Mouse (Mus musculus) stomach, embryonic 14.5 days (tissue): ENCODE data around the gene Evi5. TPM values are rescaled to one million over a fixed set of nuclear protein-coding genes. Genes with fewer than 3 reads are reported as not detected.

ENCODE experiments used
- ATAC-seq: fragments of 200-750 bp; cut with Nextera tagmentation; 2 replicates; pipeline ENCODE4 v1.8.0; 2017; ENCODE audit warnings: low read depth, moderate TSS enrichment; ENCODE audit not compliant: insufficient number of reproducible peaks, insufficient read depth, low FRiP score
- H3K27ac ChIP-seq: fragments of 300-500 bp; sonication (generic); 2 replicates; pipeline ENCODE4 v1.5.1; 2014; ENCODE audit warnings: mild to moderate bottlenecking, low read length, moderate library complexity, mixed read lengths
- H3K27me3 ChIP-seq: fragments of 300-500 bp; sonication (generic); 2 replicates; pipeline ENCODE4 v1.6.1; 2014; ENCODE audit warnings: low read length, control low read depth, mixed read lengths; ENCODE audit not compliant: control insufficient read depth, insufficient read depth
- H3K36me3 ChIP-seq: fragments of 300-500 bp; sonication (generic); 2 replicates; pipeline ENCODE4 v1.6.1; 2014; ENCODE audit warnings: mild to moderate bottlenecking, control low read depth, low read length, moderate library complexity, mixed read lengths; ENCODE audit not compliant: control insufficient read depth, insufficient read depth
- H3K4me1 ChIP-seq: fragments of 300-500 bp; sonication (generic); 2 replicates; pipeline ENCODE4 v1.6.1; 2014; ENCODE audit warnings: low read length, control low read depth, mixed read lengths; ENCODE audit not compliant: control insufficient read depth, insufficient read depth
- H3K4me2 ChIP-seq: fragments of 300-500 bp; sonication (generic); replicated peaks from 2 replicates; pipeline ENCODE4 v1.6.1; 2014; ENCODE audit warnings: low read depth, low read length, control low read depth
- H3K4me3 ChIP-seq: fragments of 300-500 bp; sonication (generic); 2 replicates; pipeline ENCODE4 v1.5.1; 2014; ENCODE audit warnings: low read depth, low read length, control low read depth
- H3K9ac ChIP-seq: fragments of 300-500 bp; sonication (generic); replicated peaks from 2 replicates; pipeline ENCODE4 v1.6.1; 2014; ENCODE audit warnings: low read depth, mild to moderate bottlenecking, control low read depth, low read length, moderate library complexity, mixed read lengths
- H3K9me3 ChIP-seq: fragments of 300-500 bp; sonication (generic); 2 replicates; pipeline ENCODE4 v1.6.1; 2016; ENCODE audit warnings: low read depth, low read length, control low read depth; ENCODE audit not compliant: control insufficient read depth
- WGBS: fragments of 180-500 bp; shearing (Covaris S2); extraction: QIAGEN DNeasy Blood & Tissue Kit; methylation state at CpG from one replicate; pipeline ENCODE4 v1.1.7; 2014; 5-methylcytosine and 5-hydroxymethylcytosine counted together
- polyA plus RNA-seq: library from polyadenylated mRNA; unstranded; fragments of >200 nt; fragmentation: Nextera tagmentation; extraction: Ambion mirVana; gene quantifications from 2 replicates; pipeline ENCODE4 v1.2.1, GENCODE M21; 2014

Gene Evi5
- polyA plus RNA-seq, 1 experiment from 2014 or later: 71.8 TPM

DNA sequence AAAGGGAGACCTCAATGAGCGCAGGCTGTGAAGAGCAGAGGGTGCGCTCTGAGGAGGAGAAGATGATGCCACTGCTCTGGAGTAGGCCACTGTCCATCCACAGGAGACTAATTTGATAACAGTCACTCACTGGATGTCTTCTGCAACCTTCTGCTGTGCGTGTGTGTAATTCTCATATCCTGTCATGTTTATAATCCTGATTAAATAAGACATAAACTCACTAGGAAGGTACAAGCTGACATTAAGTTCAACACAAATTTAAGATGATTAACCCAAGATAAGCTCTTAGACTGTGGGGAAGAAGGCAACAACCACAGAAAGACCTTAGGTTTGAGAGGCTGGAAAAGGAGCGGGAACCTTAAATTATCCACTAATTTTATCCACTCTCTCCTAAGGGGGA, 109.0 kb downstream of the Evi5 start:
- Histone ChIP-seq H3K27me3 (no peaks in the 10 kb centered on the region), H3K4me3 (no peak overlapping the region), H3K27ac (no peak overlapping the region), H3K4me1 (no peaks in the 10 kb centered on the region), H3K9me3 (no peaks in the 10 kb centered on the region), H3K36me3 (no peaks in the 10 kb centered on the region), H3K9ac (no peak overlapping the region), H3K4me2 (no peak overlapping the region)
- 89% methylated on average over 4 of the region's 4 CpGs for WGBS
- no peak for ATAC-seq

DNA sequence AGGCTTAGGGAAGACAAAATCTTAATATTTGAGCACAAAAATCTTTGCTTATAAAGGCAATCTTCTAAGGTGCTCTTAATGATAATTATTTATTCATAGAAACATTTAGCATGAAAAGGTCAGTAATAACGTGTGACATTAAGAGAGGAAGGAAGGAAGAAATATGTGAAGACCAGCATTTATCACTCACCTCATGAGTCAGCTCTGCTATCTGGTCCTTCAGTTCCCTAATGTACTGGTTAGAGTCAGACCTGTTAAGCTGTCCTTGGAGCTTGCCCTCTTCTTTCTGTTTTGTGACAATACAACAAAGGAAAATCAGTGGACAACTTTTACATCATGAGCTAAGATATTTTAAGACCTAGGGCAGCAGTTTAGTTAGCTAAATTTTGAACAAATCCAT, 110.4 kb downstream of the Evi5 start:
- H3K9me3 ChIP-seq: no peaks in the 10 kb centered on the region
- ATAC-seq: no peak
- H3K4me1 ChIP-seq: no peaks in the 10 kb centered on the region
- no peak overlapping the region for H3K4me2 ChIP-seq
- no peak overlapping the region for H3K27ac ChIP-seq
- no peaks in the 10 kb centered on the region for H3K27me3 ChIP-seq
- no peaks in the 10 kb centered on the region for H3K36me3 ChIP-seq
- WGBS: 69% methylated on average over 1 of the region's 1 CpGs
- no peak overlapping the region for H3K9ac ChIP-seq
- no peak overlapping the region for H3K4me3 ChIP-seq

DNA sequence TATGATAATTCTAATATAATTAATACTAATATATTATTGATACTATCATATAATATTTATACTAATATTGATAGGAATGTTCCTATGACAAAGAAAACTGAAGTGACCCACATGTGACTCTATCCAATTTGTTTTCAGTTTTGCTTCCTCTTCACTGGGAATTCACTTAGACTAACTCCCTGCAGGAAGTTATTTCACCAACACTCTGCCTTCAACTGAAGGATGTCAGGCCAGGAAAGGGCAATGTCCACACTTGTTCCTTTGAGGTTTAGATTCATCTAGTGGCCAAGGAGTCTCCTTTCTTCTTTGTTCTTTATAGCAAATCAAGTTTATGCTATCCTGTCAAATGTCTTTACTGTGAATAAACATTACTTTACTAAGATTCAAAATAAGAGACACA, 111.2 kb downstream of the Evi5 start:
- Histone ChIP-seq H3K4me3 (no peak overlapping the region), H3K9ac (no peak overlapping the region), H3K27ac (no peak overlapping the region), H3K27me3 (no peaks in the 10 kb centered on the region), H3K4me1 (no peaks in the 10 kb centered on the region), H3K36me3 (no peaks in the 10 kb centered on the region), H3K9me3 (no peaks in the 10 kb centered on the region), H3K4me2 (no peak overlapping the region)
- ATAC-seq: no peak

DNA sequence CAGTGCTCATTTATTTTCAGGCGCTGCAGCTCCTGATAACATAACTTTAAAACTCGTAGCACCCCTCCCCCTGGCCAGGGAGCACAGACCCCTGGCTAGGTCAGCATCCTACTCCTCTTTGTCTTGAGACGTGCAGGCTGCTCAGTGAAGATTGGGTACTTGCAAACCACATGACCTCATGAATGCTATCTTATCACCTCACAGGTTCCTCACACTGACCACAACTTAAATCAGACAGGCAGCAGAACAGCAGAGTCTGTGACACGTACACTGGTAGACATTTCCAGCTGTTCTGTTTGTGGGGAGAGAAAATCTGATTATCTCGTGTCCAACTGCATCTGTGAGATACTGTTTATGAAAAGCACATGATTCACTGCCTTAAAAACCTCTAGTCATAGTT, 115.8 kb downstream of the Evi5 start:
- H3K9ac ChIP-seq: no peak overlapping the region
- H3K4me2 ChIP-seq: no peak overlapping the region
- no peak overlapping the region for H3K27ac ChIP-seq
- H3K4me3 ChIP-seq: no peak overlapping the region
- no peaks in the 10 kb centered on the region for H3K4me1 ChIP-seq
- H3K9me3 ChIP-seq: no peaks in the 10 kb centered on the region
- H3K27me3 ChIP-seq: no peaks in the 10 kb centered on the region
- 0 out of 2 replicates have a peak, but pooled peaks have one; percentile 28 for ATAC-seq
- 27% methylated on average over 5 of the region's 5 CpGs for WGBS
- no peaks in the 10 kb centered on the region for H3K36me3 ChIP-seq

DNA sequence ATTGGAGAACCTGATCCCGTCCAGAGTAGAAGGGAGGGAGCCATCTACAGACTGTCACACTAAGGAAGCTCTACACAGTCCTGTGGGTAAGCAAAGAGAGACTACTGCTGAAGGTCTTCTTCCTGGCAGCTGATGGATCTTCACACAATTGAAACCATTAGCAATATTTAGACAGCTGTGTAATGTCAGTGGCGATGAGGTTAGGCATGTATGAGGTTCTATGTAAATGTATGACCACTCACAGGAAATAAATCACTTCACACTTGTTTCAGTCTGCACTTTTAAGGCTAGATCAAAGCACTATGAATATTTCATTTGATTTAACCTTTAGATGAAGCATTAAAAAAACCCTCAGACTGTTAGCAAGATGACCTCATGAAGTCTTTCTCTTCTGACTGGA, 118.8 kb downstream of the Evi5 start:
- Histone ChIP-seq H3K4me1 (no peaks in the 10 kb centered on the region), H3K36me3 (no peaks in the 10 kb centered on the region), H3K4me2 (no peak overlapping the region), H3K27me3 (no peaks in the 10 kb centered on the region), H3K4me3 (no peak overlapping the region), H3K27ac (no peak overlapping the region), H3K9me3 (no peaks in the 10 kb centered on the region), H3K9ac (no peak overlapping the region)
- 44% methylated on average over 2 of the region's 2 CpGs for WGBS
- no peak for ATAC-seq

DNA sequence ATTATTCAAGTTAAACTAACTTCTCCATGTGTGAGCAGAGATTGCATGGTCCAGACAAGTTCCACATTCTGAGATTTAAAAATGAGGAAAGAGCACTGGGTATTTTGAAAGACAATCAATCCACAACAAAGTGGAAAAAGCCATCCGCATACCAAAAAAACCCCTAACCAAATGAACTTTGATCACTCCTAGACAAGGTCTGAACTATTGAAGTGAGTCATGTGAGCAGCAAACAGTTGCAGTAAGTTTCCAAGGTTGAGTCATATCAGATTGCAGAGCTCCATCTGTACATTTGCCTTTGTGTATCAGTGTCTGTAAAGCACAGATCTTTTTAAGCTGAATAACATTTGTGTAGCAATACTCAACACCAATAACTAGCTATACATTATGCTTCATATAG, 120.2 kb downstream of the Evi5 start:
- no peak overlapping the region for H3K27ac ChIP-seq
- H3K4me2 ChIP-seq: no peak overlapping the region
- no peaks in the 10 kb centered on the region for H3K4me1 ChIP-seq
- 83% methylated on average over 1 of the region's 1 CpGs for WGBS
- ATAC-seq: no peak
- no peak overlapping the region for H3K4me3 ChIP-seq
- H3K36me3 ChIP-seq: no peaks in the 10 kb centered on the region
- no peaks in the 10 kb centered on the region for H3K27me3 ChIP-seq
- H3K9me3 ChIP-seq: no peaks in the 10 kb centered on the region
- no peak overlapping the region for H3K9ac ChIP-seq

DNA sequence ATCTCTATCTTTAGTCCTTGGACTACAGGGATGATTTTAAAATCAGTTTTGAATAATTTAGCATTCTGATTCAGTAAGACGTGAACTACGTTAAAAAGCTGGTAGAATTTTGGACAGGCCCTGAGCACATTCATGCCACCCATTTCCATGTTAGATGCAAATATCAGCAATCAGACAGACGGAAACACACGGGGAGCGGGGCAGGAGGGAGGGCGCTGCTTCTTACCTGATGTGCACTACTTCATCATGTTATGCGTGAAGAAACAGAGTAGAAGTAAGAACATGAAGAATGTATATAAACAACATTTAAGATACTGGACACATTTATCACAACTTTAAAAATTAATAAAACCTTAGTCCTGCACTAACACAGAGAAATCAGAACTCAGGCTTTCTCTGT, 121.3 kb downstream of the Evi5 start:
- H3K9ac ChIP-seq: no peak overlapping the region
- H3K4me2 ChIP-seq: no peak overlapping the region
- H3K27ac ChIP-seq: no peak overlapping the region
- WGBS: 92% methylated on average over 7 of the region's 7 CpGs
- no peaks in the 10 kb centered on the region for H3K4me1 ChIP-seq
- no peaks in the 10 kb centered on the region for H3K36me3 ChIP-seq
- H3K4me3 ChIP-seq: no peak overlapping the region
- H3K27me3 ChIP-seq: no peaks in the 10 kb centered on the region
- H3K9me3 ChIP-seq: no peaks in the 10 kb centered on the region
- ATAC-seq: no peak

DNA sequence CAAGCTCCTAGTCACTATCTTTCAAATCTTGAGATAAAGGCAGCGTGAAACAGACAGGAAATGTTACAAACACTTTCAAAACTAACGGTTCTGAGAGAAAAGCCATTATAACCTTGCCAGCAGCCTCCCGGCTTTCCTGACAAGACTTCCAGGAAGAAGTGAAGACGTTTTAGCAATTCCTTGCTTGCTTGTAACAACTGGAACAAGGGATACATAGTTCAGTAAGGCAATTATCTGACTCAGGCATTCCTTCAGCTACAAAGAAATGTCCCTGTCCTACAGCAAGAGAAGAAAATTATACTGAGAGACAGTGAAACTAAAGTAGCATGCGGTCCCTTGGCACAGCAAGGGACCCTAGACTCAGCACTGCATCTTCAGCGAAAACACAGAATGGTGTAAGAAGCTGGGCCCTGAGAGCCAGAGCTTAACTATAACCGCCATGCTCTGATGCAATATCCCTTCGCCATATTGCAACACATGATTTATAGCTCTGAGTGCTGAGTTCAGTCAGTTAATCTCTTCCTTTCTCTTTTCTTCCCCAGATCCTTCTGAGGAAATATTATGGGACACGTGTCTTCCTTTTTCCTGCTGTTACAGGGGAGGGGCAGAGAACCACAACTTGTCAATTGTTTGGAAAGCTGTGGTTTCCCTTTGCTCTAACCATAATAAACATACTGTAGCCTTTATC, 125.5 kb downstream of the Evi5 start:
- Histone ChIP-seq H3K27ac (no peak overlapping the region), H3K4me3 (no peak overlapping the region), H3K9ac (no peak overlapping the region), H3K4me1 (no peaks in the 10 kb centered on the region), H3K4me2 (no peak overlapping the region), H3K9me3 (no peaks in the 10 kb centered on the region), H3K27me3 (no peaks in the 10 kb centered on the region), H3K36me3 (0 out of 2 replicates have a peak, but pooled peaks cover 3% of the 10 kb centered on the region)
- WGBS: 47% methylated on average over 9 of the region's 9 CpGs
- ATAC-seq: no peak

DNA sequence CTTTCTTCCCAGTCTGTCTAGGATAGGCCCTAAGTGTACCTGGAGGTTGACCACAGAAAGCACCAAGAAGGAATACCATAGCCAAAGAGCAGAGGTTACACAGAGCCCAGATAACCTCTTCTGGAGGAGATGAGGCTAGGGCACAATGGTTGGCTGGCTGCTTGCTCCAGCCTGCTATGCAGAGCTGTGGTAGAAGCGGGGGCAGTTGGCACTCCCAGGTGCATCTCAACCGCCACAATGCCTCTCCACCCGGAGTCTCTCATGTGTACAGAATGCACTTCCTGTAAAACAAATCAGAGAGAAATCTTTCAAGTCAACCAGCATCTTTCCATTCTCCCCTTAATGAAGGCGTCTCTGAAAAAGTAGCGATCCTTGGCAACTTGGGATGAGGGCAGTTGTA, 135.9 kb downstream of the Evi5 start:
- no peaks in the 10 kb centered on the region for H3K27me3 ChIP-seq
- WGBS: 99% methylated on average over 5 of the region's 5 CpGs
- no peaks in the 10 kb centered on the region; the same call in 1 of the 2 replicates for H3K9me3 ChIP-seq
- H3K4me2 ChIP-seq: no peak overlapping the region
- H3K27ac ChIP-seq: no peak overlapping the region
- H3K4me1 ChIP-seq: no peaks in the 10 kb centered on the region
- no peak for ATAC-seq
- H3K36me3 ChIP-seq: no peaks in the 10 kb centered on the region
- no peak overlapping the region for H3K9ac ChIP-seq
- H3K4me3 ChIP-seq: no peak overlapping the region
